Mouse (Mus musculus): Measurements from ENCODE around the gene Prkn.

The Prkn gene

DNA sequence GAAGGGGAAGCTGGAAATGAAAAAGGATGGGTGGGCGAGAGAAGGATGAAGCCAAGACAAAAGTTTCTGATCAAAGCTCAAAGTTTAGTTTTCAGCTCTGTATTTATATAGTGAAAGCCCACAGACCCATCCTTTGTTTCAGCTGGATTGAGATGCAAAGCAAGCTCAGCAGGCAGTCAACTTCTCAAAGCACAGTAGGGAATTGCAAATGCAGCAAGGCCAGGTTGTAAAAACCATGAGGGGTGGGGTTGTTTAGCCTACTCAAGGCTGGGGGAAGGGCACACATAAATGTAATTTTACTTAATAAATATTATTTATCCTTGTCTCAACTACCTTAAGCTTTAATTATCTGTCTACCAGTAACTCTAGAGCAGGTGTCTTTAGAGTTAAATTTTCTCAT lies 693.7 kb downstream of the Prkn start:
- DNase-seq (ENCODE audit: low read depth): no peak

DNA sequence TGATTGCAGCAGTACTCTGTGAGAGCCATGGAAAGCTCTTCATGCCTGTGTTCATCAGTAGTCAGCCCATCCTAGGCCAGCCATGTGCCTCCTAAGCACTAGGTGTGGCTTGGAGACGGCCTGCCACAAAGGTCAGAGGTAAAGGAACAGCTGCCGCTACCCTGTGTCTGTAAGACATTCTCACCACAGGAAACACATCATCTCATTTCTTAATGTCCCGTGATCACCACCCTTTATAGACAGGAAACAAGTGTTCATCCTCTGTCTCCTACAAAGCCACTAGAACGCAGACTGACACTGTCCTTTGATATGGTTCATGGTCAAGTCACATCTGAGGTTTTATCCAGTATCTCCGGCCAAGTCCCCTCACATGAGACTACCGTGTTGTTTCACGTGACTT lies 698.6 kb downstream of the Prkn start:
- no peak for DNase-seq (ENCODE audit: low read depth)

- no peak for DNase-seq (ENCODE audit: low read depth)
Observed at GRCm38 (mm10) chr17:11541928-11542623, 701.9 kb downstream of the Prkn start.

- DNase-seq (ENCODE audit: low read depth): no peak
Observed at GRCm38 (mm10) chr17:11550562-11550961, 710.4 kb downstream of the Prkn start.

GRCm38 (mm10) chr17:11565681-11566080 lies 725.5 kb downstream of the Prkn start:
- no peak for DNase-seq (ENCODE audit: low read depth)

DNA sequence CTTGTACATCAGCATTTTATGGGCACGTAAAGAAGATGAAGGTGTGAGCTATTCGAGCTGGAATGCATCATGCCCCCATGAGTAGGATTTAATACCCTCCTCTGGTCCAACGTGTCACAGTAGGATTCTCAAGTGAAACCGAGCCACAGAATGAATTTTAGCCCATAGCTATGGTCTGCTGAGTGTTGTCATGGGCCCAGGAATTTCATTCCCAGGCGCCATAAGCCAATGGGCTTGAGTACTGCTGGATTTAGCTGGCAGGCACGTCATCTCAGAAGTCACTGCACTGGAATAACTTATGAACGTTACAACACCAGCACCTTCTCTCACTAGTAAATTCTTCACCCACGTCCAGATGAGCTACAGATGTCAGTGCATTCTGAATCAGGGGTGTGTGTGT lies 730.2 kb downstream of the Prkn start:
- no peak for DNase-seq (ENCODE audit: low read depth)

- DNase-seq (ENCODE audit: low read depth): no peak
Observed at GRCm38 (mm10) chr17:11573666-11574065, 733.5 kb downstream of the Prkn start.

- DNase-seq (ENCODE audit: low read depth): no peak
Observed at GRCm38 (mm10) chr17:11585491-11585890, 745.3 kb downstream of the Prkn start.

GRCm38 (mm10) chr17:11607931-11608330 lies 767.7 kb downstream of the Prkn start:
- no peak for DNase-seq (ENCODE audit: low read depth)

DNA sequence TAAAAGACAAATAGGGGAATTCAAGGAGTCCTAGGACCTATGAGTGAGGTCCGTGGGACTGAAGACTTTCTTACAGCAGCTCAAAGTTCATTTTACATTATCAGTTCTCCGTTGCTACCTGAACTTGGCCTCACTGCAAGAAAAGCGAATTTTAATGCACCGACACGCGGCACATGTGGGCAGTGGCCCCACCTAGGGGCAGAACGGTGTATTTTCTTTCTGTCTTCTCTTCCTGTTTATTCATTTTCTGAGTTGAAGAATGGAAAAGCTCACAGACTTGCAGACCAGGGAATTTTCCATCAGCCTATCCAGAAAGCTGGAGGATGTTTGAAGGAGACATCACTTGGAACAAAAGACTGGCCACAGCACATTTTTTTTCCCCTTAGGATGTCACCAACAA lies 771.3 kb downstream of the Prkn start:
- DNase-seq (ENCODE audit: low read depth): peak; percentile 9

DNA sequence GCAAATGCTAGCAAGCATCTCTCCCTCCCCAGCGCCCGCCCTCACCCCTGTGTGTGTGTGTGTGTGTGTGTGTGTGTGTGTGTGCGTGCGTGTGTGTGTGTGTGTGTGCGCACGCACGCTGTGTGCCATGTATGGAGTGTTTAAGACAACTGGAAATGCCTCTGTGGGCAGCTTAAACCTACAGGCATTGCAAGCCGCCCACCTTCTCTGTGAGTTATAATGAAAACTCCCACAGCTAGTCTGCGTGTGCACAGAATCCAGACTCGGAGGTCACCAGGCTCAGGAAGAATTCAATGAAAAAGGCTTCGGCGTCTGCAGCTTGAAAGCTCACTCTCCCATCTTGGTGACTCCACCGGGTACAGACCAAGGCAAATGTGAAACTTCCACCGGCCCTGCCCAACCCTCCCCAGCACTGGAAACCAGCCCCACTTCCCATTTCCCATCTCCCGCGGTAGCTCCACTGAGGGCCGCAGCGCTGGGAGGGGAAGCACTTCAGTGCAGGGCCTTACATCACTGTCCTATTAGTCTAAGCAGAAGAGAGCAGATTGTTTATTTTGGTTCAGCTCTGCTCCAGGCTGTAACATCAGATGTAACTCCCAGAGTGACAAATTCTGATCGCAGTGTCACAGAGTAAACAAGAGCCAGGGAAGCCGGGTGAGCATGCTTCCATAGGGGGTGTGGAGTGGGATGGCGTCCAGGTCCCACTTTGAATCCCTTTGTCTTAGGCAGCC lies 772.8 kb downstream of the Prkn start:
- no peak for DNase-seq (ENCODE audit: low read depth)

DNA sequence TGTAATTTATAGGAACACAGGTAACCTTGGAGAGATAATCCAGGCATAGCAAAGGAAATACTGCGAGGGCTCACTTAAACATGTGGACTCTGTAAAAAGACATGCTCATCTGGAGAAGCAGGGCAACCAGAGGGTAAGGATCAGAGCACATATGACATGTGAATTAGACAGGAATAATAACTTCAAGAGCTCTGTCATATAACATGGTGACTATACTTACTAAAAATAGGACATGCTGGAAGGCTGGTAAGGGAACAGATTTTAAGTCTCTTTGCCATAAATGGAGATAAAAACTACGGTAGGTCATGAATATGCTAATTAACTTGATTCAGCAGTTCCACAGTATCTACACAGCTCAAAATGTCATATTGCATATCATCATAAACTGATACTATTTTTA lies 777.4 kb downstream of the Prkn start:
- DNase-seq (ENCODE audit: low read depth): no peak

- no peak for DNase-seq (ENCODE audit: low read depth)
Observed at GRCm38 (mm10) chr17:11618886-11619590, 778.9 kb downstream of the Prkn start.

DNA sequence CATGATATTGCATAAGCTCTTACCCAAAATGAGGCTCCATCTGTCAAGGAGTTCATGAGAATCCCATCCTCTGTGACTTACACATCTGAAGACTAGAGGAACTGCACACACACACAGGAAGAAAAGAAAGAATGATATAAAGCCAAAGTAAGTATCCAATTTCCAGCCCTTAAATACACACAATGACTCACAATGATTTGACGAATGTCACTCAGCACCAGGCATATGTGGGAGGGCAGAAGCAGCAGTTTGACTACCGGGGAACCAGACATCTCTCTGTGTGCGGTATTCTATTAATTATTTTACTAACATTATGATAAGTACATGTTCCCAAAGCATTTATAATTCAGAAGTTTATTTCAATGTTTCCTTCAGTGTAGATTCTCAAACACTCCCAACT lies 780.6 kb downstream of the Prkn start:
- no peak for DNase-seq (ENCODE audit: low read depth)

DNA sequence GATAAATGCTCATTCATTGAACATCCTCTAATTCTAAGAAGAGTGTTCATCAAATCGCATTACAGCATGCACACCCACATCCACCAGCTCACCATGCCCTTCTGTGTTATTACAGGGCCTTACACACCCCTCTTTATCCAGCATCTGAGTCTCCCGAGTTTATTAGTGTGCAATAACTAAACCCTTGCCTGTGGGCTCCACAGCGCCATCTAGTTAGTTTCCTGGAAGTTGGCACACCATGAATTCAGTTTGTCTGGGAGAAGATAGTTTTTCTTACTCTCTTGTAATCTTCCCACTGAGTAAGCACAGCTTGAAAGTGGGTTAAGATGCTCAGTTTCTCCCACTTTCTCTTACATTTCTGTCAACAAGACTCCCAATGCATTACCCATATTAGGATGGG lies 781.3 kb downstream of the Prkn start:
- peak; percentile 10 for DNase-seq (ENCODE audit: low read depth)

GRCm38 (mm10) chr17:11626306-11626705 lies 786.1 kb downstream of the Prkn start:
- no peak for DNase-seq (ENCODE audit: low read depth)

- DNase-seq (ENCODE audit: low read depth): no peak
Observed at GRCm38 (mm10) chr17:11635121-11635520, 794.9 kb downstream of the Prkn start.

DNA sequence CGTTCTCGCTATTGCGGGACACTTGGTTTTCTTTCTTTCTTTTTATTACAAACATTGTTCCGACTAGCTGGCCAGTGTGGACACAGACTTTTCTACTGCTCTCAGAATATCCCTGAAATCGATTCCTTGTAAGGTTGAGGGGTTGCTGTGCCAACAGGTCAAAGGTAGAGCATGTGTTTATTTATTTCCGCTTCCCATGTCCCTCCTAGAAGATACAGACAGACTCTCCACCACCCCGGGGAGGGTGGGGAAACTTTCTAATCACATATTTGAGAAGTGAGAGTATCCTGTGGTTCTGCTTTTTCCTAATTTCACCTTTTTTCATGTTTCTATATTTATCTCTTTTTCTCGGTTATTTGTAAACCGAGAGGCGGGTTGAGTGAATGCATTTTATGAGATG lies 797.5 kb downstream of the Prkn start:
- no peak for DNase-seq (ENCODE audit: low read depth)

- DNase-seq (ENCODE audit: low read depth): no peak
Observed at GRCm38 (mm10) chr17:11638451-11638850, 798.3 kb downstream of the Prkn start.

GRCm38 (mm10) chr17:11639786-11640185 lies 799.6 kb downstream of the Prkn start:
- no peak for DNase-seq (ENCODE audit: low read depth)

DNA sequence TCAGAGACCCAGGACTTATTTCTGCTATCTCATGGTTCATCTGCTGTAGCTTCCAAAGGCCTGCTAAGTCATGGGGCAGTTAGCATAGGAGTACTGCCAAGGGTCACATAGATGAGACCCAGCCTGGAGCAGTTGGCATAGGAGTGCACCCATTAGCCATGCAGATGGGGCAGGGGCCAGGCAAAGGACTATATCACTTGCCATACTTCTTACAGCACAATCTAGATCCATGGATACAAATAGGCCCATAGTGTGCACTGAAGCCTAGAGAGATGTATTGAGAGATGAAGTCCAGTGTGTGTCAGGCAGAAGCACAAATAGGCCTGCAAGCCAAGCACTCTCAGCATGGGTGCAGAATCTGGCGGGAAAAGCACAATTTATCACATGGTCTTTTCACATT lies 802.1 kb downstream of the Prkn start:
- no peak for DNase-seq (ENCODE audit: low read depth)

- DNase-seq (ENCODE audit: low read depth): no peak
Observed at GRCm38 (mm10) chr17:11644016-11644415, 803.8 kb downstream of the Prkn start.

- no peak for DNase-seq (ENCODE audit: low read depth)
Observed at GRCm38 (mm10) chr17:11644873-11645464, 804.8 kb downstream of the Prkn start.
